Mouse (Mus musculus): ENCODE data around the gene Gstm4. TPM values are rescaled to one million over a fixed set of nuclear protein-coding genes. Genes with fewer than 3 reads are reported as not detected.
"Not testable (repeated sequence)": the region's sequence is repeated elsewhere in the genome, so short reads cannot be mapped to it uniquely, and the experiment has no call there.

Gene Gstm4
- total RNA-seq, 2 experiments from 2014 or later, result 21.7 to 35.5 TPM

DNA sequence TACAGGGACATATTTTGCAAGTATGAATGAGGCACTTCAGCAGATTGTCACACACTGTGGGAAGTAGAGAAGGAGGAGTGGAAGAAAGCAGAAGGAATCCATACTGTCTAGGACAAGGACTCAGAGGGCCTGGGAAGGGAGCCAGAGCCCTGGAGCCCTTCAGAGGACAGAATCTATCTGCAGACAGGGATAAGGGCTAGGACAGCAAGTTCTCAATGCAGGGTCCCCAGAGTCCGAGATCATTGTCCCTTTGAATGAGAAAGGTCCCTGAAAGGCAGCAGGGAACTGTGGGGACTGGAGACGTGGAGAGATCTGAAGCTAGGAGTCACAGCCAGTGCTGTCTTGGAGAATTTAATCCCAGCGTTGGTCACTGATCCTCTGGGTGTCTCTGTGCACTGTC, 25.5 kb downstream of the Gstm4 start:
- ATAC-seq (replicated peaks; ENCODE audit: poor library complexity, severe bottlenecking), result not testable (repeated sequence)

- peak; percentile 21 for ATAC-seq (replicated peaks; ENCODE audit: poor library complexity, severe bottlenecking)
Measured at GRCm38 (mm10) chr3:108018190-108018820, 26.4 kb downstream of the Gstm4 start.

- peak; percentile 72 for ATAC-seq (replicated peaks; ENCODE audit: poor library complexity, severe bottlenecking)
Measured at GRCm38 (mm10) chr3:108017473-108018189, 27.1 kb downstream of the Gstm4 start, which contains the start of gene Gstm1. TSS of gene Gstm1 (minus strand) at chr3:108017973.

DNA sequence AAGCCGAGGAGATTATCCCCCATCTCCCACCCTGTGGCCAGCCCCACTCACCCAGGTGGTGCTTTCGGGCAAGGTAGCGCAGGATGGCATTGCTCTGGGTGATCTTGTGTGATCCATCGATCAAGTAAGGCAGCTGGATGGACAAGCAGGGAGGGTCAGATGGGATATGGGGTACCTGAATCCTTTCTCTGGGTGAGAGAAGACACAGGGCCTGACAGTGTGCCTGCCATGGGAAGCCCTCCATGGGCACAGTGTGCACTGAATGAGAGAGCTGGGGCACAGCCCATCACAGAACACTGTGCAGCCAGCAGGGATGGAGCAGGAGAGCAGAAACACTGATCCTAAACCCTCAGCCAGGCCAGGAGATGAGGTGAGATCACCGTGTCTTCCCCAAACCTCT, 28.2 kb downstream of the Gstm4 start:
- not testable (repeated sequence) for ATAC-seq (replicated peaks; ENCODE audit: poor library complexity, severe bottlenecking)

DNA sequence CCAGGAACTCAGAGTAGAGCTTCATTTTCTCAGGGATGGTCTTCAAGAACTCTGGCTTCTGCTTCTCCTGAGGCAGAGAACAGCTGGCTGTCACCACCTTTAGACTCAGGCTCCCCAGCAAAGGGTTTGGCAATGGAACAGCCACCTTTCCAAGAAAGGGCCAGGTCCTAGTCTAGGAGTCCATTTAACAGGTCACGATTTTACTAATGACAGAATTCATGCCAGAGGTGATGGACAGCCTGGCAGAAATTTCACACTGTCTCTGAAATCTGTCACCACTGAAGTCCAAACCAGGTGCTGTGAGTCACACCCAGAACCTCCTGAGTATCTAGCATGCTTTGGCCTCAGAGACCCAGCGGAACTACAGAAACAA, 29.7 kb downstream of the Gstm4 start:
- ATAC-seq (replicated peaks; ENCODE audit: poor library complexity, severe bottlenecking), result no peak

GRCm38 (mm10) chr3:108014098-108014973, 30.4 kb downstream of the Gstm4 start:
- no peak for ATAC-seq (replicated peaks; ENCODE audit: poor library complexity, severe bottlenecking)

DNA sequence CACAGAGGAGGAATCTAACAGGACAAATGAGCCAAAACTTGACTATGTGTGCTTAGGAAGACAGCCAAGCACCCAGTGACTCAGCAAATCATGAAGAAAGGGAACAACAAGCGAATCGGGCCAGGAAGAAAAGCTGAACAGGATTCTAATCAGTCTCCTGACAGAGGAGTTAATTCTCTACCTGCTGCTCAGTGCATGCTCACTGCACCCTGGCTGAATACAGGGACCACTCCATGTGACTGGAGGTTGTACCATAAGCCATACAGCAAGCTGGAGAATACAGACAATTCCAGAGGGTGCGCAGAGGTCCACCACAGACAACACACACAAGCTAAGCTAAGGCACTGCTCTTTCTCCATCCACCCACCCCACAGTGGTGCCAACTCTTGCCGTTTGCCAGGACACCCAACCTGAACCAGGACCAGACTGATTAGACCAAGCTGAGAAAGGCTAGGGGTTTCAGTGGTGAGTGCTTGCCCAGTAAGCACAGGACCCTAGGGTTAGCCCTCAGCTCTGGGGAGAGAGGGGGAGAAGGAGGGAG, 31.3 kb downstream of the Gstm4 start:
- no peak for ATAC-seq (replicated peaks; ENCODE audit: poor library complexity, severe bottlenecking)

- ATAC-seq (replicated peaks; ENCODE audit: poor library complexity, severe bottlenecking), result no peak
Measured at GRCm38 (mm10) chr3:108011558-108011957, 33.1 kb downstream of the Gstm4 start.

- ATAC-seq (replicated peaks; ENCODE audit: poor library complexity, severe bottlenecking), result no peak
Measured at GRCm38 (mm10) chr3:108010286-108010685, 34.4 kb downstream of the Gstm4 start.

DNA sequence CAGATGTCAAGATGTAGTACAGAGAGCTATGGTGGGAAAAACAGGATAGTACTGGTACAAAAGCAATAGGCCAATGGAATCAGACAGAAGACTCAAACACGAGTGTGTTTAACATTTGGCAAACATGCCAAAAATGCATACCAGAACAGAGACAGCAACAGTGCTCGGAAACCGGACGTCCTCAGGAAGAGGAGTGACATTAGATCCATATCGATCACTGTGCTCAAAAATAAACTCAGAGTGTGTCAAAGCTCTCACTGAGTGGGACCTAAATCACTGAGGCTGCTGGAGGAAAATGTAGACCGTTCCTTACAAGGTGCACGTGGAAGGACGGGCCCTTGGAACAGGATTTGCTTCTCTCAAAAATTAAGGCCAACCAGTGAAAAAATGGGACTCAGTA, 42.7 kb downstream of the Gstm4 start:
- no peak for ATAC-seq (replicated peaks; ENCODE audit: poor library complexity, severe bottlenecking)

- no peak for ATAC-seq (replicated peaks; ENCODE audit: poor library complexity, severe bottlenecking)
Measured at GRCm38 (mm10) chr3:107999491-107999890, 45.2 kb downstream of the Gstm4 start.

GRCm38 (mm10) chr3:107998591-107998990, 46.1 kb downstream of the Gstm4 start:
- ATAC-seq (replicated peaks; ENCODE audit: poor library complexity, severe bottlenecking), result no peak

DNA sequence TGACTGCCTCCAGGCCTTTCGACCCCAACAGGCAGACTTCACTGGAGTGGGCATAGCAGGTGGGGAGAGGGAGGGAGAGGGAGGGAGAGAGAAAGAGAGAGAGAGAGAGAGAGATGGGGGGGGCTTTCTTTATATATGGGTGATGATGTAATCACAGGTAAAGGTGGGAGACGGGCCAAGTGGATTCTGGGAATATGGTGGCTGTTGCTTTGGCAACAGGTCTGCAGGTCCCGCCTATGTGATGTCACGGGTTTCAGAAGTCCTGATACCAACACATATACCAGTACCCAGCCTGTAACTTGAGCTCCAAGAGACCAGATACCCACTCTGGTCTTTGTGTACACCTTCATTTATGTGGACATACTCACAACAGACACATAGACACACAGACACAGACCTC, 48.1 kb downstream of the Gstm4 start:
- ATAC-seq (replicated peaks; ENCODE audit: poor library complexity, severe bottlenecking), result no peak

DNA sequence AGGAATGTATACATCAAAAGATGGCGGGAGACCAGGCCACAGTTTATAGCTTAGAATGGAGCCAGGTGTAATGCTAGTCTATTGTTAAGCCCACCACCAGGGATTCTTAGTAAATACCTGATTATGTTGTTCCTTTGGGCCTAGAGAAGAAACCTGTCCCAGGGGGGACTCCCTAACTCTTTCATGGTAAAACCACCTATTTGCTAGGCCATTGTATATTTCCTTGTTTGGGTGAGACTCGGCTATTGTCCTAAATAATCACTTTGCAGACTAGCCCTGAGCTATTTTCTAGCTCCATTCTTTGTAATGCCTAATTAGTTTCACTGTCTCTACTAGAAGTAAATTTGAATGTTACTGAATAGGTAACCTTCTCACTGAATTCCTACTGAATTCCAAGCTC, 48.7 kb downstream of the Gstm4 start:
- ATAC-seq (replicated peaks; ENCODE audit: poor library complexity, severe bottlenecking), result not testable (repeated sequence)

Other genes with a start within 250 kb of the Gstm4 start
- not detected in 2 replicates for gene Eps8l3, start 167.7 kb downstream of the Gstm4 start, total RNA-seq (2014; fragmentation: Nextera tagmentation)
- gene Eps8l3, start 167.7 kb downstream of the Gstm4 start, total RNA-seq (2017), result not detected in 2 replicates
- gene Gstm5, start 149.1 kb downstream of the Gstm4 start, total RNA-seq (2014; fragmentation: Nextera tagmentation), result 16.0 and 24.7 TPM in 2 replicates
- gene Gstm5, start 149.1 kb downstream of the Gstm4 start, total RNA-seq (2017), result 13.2 and 18.3 TPM in 2 replicates
- gene Gstm7, start 113.1 kb downstream of the Gstm4 start, total RNA-seq (2014; fragmentation: Nextera tagmentation), result 7.1 and 11.3 TPM in 2 replicates
- gene Gstm7, start 113.1 kb downstream of the Gstm4 start, total RNA-seq (2017), result 1.8 and 7.3 TPM in 2 replicates
- gene Gstm6, start 101.1 kb downstream of the Gstm4 start, total RNA-seq (2014; fragmentation: Nextera tagmentation), result not detected in 2 replicates
- not detected in 2 replicates for gene Gstm6, start 101.1 kb downstream of the Gstm4 start, total RNA-seq (2017)
- not detected in 2 replicates for gene Gstm3, start 75.6 kb downstream of the Gstm4 start, total RNA-seq (2014; fragmentation: Nextera tagmentation)
- gene Gstm3, start 75.6 kb downstream of the Gstm4 start, total RNA-seq (2017), result not detected in 2 replicates
- gene Gstm2, start 58.4 kb downstream of the Gstm4 start, total RNA-seq (2014; fragmentation: Nextera tagmentation), result 2.2 and 6.2 TPM in 2 replicates
- 4.3 and 5.6 TPM in 2 replicates for gene Gstm2, start 58.4 kb downstream of the Gstm4 start, total RNA-seq (2017)
- 1,142 and 1,261 TPM in 2 replicates for gene Gstm1, start 26.9 kb downstream of the Gstm4 start, total RNA-seq (2014; fragmentation: Nextera tagmentation)
- 468 and 672 TPM in 2 replicates for gene Gstm1, start 26.9 kb downstream of the Gstm4 start, total RNA-seq (2017)
- 126 and 158 TPM in 2 replicates for gene Ampd2, start 41.8 kb upstream of the Gstm4 start, total RNA-seq (2014; fragmentation: Nextera tagmentation)
- 54.6 and 69.6 TPM in 2 replicates for gene Ampd2, start 41.8 kb upstream of the Gstm4 start, total RNA-seq (2017)
- 1.9 and 2.2 TPM in 2 replicates for gene Gnat2, start 47.9 kb upstream of the Gstm4 start, total RNA-seq (2014; fragmentation: Nextera tagmentation)
- gene Gnat2, start 47.9 kb upstream of the Gstm4 start, total RNA-seq (2017), result 2.5 TPM in 1 of 2 replicates, not detected in the other
- 82.3 and 93.1 TPM in 2 replicates for gene Gnai3, start 101.3 kb upstream of the Gstm4 start, total RNA-seq (2014; fragmentation: Nextera tagmentation)
- gene Gnai3, start 101.3 kb upstream of the Gstm4 start, total RNA-seq (2017), result 139 and 189 TPM in 2 replicates
- not detected in 2 replicates for gene Gpr61, start 110.0 kb upstream of the Gstm4 start, total RNA-seq (2014; fragmentation: Nextera tagmentation)
- not detected in 2 replicates for gene Gpr61, start 110.0 kb upstream of the Gstm4 start, total RNA-seq (2017)
- gene Amigo1, start 141.4 kb upstream of the Gstm4 start, total RNA-seq (2014; fragmentation: Nextera tagmentation), result 1.9 and 4.4 TPM in 2 replicates
- 2.0 and 3.4 TPM in 2 replicates for gene Amigo1, start 141.4 kb upstream of the Gstm4 start, total RNA-seq (2017)
- 5.0 and 5.8 TPM in 2 replicates for gene Cyb561d1, start 156.3 kb upstream of the Gstm4 start, total RNA-seq (2014; fragmentation: Nextera tagmentation)
- gene Cyb561d1, start 156.3 kb upstream of the Gstm4 start, total RNA-seq (2017), result 3.5 and 3.9 TPM in 2 replicates
- 6.7 and 6.8 TPM in 2 replicates for gene Atxn7l2, start 166.0 kb upstream of the Gstm4 start, total RNA-seq (2014; fragmentation: Nextera tagmentation)
- gene Atxn7l2, start 166.0 kb upstream of the Gstm4 start, total RNA-seq (2017), result 1.1 and 1.5 TPM in 2 replicates
- not detected in 2 replicates for gene Sypl2, start 181.8 kb upstream of the Gstm4 start, total RNA-seq (2014; fragmentation: Nextera tagmentation)
- gene Sypl2, start 181.8 kb upstream of the Gstm4 start, total RNA-seq (2017), result not detected in 2 replicates
- gene Psma5, start 212.0 kb upstream of the Gstm4 start, total RNA-seq (2014; fragmentation: Nextera tagmentation), result 258 and 273 TPM in 2 replicates
- gene Psma5, start 212.0 kb upstream of the Gstm4 start, total RNA-seq (2017), result 264 and 296 TPM in 2 replicates
- 55.1 and 58.8 TPM in 2 replicates for gene Sort1, start 239.2 kb upstream of the Gstm4 start, total RNA-seq (2014; fragmentation: Nextera tagmentation)
- gene Sort1, start 239.2 kb upstream of the Gstm4 start, total RNA-seq (2017), result 45.6 and 50.2 TPM in 2 replicates

All from granulocyte monocyte progenitor cell, adult 5-6 weeks (primary cell).